Mouse (Mus musculus) layer of hippocampus, adult 8-10 months (tissue): Measurements from ENCODE around the gene Zfp668. TPM values are rescaled to one million over a fixed set of nuclear protein-coding genes. Genes with fewer than 3 reads are reported as not detected.
"Not testable (repeated sequence)": the region's sequence is repeated elsewhere in the genome, so short reads cannot be mapped to it uniquely, and the experiment has no call there.

Experiments
- DNase-seq, 2 experiments: peaks; one replicate each; pipeline ENCODE4 v3.0.0; 2022; ENCODE audit warnings: low spot score in 2 of 2
- total RNA-seq, 4 experiments: library from RNA; stranded (reverse); gene quantifications; 2 replicates each; pipeline ENCODE4 v1.2.4; 2022

Gene Zfp668
- total RNA-seq, 4 experiments from 2014 or later: 19.2 to 23.8 (median 22.9) TPM

DNA sequence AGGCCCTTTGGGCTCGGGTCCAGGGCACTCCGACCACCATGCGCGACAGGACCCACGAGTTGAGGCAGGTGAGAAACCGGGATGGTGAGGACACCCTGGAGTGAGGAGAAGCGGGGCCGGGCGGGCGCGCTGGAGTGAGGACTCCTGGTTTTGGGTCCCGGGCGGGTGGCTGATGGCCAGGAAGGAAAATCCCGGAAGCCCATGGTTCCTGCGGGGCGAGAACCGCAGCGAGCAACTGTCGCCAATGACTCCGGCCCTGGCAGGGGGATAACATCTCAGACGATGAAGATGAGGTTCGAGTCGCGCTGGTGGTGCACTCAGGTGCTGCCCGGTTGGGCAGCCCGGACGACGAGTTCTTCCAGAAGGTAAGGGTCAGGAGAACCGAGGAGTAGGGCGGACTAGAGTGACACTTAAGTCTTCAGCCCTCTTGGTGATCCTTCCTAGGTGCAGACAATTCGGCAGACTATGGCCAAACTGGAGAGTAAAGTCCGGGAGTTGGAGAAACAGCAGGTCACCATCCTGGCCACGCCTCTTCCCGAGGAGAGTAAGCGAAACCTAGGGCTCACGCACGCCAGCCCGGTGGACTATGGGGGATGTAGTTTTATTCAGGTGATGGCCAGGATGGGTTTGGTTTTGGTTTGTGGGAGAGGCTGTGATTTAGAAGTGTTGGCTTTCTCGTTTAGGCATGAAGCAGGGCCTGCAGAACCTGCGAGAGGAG, 34.5 kb downstream of the Zfp668 start:
- DNase-seq: peak; percentile 69 to 70

DNA sequence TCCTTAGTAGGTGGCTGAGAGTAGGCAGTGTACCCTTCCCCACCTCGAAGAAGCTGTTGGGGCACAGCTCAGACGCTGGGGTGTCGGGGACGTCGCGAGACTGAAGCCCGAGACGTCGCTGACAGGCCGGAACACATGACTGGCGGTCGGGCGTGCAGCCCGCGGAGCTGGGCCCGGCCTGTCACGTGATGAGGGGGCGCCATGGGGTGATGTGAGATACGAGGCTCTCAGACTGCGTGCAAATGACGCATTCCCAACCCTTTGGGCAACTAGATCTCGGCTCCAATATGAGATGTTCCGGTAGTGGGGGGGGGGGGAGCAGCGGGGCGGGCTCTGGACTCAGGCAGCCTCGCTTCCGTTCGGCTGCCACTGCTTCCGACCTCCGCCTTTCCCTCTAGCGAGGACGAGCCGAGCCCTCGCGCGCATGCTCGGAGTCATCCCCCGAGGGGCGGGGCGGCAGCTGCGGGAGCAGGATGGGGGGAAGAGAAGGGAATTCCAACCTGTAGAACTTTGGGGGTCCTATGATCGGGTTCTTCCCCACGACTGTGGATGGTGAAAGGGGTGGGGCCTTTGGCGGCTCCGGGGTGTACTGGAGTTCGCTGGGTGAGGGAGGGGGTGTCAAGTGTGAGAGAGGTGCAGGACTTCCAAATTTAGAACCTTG, 35.2 kb downstream of the Zfp668 start:
- DNase-seq: peak; percentile 96 to 97

DNA sequence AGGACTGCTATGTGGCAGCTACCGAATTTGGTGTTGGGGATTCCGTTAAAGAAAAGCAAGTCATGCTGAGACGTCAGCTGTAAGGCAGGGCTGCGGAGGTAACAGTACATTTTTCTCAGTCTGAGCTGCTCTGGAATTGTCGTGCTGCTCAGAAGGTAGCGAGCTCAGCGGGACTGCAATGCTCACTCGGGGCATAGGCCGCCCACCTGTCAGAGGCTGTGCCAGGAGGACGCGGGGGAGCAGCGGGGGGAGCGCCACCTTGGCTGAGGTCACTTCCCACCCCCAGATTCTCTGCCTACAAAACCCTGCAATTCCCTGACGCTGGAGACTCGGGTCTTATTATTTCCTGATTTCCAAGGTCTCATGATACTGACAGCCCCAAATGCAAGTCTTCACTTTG, 35.7 kb downstream of the Zfp668 start:
- DNase-seq: no peak

DNA sequence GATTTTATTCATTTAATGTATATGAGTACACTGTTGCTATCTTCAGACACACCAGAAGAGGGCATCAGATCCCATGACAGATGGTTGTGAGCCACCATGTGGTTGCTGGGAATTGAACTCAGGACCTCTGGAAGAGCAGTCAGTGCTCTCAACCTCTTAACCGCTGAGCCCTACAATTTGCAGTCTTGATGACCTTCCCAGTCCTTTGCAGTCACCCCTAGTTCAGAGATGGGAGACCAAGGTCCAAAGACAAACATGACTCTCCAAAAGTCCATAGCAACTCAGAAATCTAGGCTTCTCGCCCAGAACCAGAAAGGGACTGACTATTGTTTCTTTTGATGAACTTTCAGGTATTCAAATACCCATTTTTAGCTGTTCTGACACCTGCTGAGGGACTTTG, 36.6 kb downstream of the Zfp668 start:
- not testable (repeated sequence) for DNase-seq

DNA sequence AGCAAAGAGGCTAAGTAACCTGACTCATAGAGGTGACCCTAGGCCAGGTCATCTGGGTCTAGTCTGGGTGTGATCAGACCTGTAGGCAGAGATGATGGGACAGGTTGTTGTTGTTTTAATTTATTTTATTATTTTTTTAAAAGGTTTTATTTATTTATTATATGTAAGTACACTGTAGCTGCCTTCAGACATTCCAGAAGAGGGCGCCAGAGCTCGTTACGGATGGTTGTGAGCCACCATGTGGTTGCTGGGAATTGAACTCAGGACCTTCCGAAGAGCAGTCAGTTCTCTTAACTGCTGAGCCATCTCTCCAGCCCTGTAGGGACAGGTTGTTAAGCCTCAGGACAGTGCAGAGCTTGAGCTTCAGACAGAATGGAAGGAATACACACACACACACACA, 38.8 kb downstream of the Zfp668 start:
- not testable (repeated sequence) for DNase-seq

DNA sequence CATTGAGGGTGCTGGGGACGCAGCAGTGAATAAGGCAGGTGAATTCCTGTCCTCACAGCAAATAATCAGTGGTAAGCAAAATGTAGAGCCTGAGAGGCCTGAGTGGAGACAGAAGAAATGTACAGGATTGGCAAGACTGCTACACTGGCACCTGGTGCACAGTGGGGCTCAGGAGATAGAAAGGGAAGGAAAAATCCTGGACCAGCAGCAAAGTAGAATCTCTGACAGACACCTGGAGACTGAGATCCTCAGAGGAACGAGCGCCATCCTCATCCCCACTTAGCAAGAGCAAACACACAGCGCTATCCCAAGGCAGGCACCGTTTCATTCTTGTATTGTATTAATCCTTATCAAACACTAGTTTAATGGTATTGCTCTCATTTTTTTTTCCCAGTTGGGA, 39.2 kb downstream of the Zfp668 start:
- no peak for DNase-seq

DNA sequence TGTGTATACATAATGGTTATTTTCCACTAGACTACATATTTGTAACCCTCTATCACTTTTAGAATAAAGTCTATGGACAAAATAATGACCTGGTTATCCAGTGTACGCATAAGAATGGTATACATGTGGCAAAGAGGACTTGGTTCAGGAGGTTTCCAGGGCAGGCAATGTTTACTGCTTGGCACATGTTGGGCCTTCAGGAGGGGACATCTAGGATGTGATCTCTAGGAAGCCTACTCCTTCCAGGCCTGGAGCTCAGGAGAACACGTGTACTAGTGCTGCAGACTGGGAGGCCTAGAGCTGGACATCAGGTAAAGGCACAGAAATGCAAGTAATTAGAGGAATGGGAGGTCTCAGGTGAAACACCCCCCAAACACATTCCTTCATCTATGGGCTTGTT, 41.1 kb downstream of the Zfp668 start:
- no peak for DNase-seq

DNA sequence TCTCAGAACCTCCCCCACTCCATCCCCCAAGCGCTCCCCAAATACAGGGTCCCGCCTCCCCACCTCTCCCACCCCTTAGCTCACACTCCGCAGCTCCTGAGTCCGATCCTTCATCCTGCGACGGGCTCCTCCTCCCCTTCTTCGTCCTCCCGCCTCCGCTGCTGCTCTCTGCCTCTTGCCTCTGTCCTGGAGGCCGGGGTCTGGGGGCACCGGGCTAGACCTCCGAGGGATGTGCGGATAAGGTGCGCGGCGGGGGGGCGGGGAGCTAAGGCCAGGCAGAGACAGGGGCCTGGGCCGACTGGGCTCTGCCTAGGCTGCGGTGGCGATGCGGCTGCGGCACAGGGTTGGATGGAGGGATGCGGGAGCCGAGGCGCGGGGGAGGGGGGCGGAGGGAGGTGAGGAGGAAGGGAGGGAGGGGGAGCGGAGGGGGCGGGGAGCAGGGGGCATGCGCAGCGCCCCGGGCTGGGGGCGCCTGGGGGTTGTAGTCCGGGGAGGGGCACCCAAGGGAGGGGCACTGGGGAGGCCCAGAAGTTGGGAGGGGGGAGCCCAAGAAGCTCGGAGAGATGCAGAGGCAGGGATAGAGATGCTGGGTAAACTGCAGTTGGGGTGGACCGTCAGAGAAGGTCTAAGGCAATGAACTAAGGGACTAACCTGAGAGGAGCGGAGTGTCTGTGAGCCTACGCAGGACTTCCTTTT, 52.3 kb downstream of the Zfp668 start, which contains the start of the genes Stx4a and Stx1b:
TSS of gene Stx4a (plus strand) at position 119 of the 696 bp plus-strand sequence.
TSS of gene Stx1b (minus strand) at position 374 of the 696 bp plus-strand sequence.
- peak in 1 of 2 experiments; percentile 54 for DNase-seq

DNA sequence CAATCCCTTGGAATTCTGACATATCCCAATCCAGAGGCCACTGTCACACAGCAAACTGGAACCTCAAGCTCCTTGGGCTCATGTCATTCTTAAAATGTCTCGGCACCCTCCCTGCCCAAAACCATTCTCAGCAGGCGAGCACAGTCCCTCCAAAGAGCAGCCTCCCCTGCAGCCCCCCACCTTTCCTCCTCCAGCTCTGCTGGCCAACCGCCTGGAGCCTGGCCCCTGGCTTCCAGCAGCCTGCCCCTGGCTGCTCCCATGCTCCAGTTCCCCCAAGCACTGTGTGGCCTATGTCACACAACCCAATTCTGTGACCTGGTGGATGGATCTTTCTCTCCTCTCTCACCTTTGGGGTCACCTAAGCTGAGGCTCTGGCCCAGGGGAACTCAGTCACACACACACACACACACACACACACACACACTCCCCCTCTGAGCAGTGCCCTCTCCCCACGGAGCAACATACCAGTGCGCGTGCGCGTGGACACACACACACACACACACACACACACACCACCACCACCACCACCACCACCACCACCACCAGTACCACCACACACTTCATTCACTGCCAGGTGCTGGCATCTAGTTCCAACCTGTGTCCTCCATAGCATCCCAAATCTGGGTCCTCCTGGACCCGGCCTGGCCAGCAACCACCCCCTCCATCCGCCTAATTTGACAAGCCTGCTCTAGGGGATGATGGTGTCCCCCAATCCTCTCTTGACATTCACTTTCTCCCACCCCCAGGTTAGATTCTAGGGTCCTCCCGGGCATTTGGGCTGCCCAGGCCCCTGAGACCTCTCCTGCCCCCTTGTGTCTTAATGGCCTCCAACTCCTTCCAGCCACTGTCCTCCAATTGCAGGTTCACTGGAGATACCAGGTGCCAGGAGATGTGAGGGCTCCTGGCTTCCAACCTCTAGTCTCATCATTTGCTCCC, 53.1 kb downstream of the Zfp668 start:
- DNase-seq: no peak

DNA sequence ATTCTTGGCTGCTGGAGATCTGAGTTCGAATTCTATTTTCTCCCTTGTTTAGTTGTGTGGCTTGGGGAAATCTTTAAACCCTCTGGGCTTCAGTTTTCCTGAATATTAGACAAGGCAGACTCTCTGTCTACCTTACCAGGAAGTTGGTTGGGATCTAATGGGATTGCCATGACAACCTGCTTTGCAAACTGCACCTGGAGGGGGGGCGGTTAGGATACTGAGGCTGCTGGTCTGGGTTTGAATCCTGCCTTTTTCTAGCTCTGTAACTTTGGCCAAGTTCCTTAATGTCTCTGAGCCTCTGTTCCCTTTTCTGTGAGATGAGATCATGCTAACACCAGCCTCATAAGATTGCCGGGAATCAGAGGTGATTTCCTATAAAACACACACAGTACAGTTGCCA, 54.1 kb downstream of the Zfp668 start:
- DNase-seq: no peak

DNA sequence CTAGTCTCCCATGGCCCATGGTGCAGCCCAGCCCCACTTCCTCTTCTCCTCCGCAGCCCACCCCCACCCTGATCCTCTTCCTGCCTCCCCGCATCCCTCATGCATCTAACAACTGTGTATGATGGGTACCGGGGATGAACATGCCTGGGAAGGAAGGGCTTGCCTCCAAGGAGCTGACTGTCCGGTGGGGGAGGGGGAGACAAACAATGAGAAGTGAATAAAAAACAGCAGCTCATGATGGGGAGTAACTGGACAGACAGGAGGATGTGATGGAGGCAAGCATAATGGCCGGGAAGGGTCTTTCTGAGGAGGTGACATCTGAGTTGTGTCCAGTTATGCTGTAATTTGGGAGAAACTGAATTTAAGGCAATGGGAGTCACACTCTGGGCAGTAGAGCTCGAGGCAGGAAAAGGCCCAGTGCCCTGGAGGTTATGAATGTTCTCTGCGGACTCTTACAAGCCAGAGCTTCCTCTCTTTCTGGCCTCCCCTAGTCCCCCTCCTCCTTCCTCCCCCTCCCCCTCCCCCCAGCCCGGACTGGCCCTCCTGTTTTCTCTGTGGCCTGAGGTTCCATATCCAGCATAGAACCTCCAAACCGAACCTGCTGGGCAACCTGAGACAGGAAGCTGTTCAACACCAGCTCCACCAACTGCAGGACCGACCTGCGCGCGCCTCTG, 55.7 kb downstream of the Zfp668 start:
- DNase-seq: no peak

DNA sequence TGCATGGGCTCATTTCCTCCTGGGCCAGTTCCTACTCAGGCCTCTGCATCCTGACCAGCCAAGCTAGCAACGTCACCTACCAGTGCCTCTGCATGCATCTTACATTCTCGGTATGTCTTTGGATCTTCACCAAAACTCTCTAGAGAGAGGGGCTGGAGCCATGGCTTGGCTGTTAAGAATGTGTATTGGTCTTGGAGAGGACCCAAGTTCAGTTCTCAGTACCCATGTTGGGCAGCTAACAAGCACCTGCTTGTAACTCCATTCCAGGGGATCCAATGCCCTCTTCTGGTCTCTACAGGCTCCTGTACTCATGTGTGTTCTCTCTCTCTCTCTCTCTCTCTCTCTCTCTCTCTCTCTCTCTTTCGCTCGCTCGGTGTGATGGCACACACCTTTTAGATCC, 58.9 kb downstream of the Zfp668 start:
- DNase-seq: no peak

DNA sequence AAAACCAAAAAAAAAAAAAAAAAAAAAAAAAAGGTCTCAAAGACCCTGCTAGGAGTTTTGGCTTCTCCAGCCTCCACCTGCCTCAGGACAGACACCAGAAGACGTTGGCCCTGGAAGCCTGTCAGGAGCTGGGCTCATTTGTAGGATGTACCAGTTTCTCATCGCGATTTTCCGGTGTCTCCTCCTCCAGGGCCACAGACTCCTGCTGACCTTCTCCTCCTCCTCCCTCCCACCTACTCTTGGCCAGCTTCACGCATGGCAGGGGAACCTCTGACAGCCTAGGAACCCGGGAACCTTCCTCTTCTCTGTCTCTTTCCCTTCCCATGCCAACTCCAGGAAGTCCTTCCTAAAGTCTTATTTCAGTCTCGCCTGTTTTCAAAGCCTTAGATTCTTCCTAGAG, 59.6 kb downstream of the Zfp668 start:
- no peak for DNase-seq

DNA sequence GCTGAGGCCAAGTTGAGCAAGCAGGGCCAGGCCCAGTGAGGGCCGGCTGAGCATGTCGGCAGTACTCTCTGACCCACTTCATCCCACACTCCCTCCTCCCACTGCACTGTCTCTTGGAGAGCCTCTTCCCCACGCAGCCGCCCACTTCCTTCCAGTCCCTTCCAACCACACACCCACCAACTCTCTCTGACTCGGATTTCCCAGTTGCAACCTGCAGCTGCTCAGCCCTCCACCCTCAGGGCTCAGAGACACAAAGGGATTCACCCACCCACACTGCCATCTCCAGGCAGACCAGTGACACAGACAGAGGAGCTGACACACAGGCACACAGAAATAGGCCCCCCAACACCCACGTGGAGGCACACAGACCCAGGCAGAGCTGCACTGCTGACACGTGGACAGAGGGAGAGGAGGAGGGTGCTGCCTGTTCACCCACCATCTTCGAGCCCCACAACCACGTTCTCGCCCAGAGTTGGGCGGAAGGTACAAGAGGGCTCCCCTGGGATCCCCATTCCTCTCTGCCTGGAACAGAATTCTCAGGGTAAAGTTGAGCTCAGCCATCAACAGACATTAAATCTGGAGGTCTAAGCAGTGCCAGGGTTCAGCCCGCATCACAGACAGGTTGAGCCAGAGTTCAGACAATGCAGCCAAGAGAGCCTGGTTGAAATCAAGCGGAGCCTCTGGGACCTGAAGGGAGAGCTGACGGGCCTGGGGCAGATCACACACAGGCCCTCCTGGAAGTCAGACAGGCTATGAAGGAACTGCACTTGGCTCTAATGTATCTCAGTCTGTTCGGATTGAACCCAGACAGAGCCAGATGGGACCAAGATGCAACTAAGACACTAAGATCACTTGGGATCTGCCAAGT, 60.4 kb downstream of the Zfp668 start:
- peak; percentile 60 to 84 for DNase-seq

DNA sequence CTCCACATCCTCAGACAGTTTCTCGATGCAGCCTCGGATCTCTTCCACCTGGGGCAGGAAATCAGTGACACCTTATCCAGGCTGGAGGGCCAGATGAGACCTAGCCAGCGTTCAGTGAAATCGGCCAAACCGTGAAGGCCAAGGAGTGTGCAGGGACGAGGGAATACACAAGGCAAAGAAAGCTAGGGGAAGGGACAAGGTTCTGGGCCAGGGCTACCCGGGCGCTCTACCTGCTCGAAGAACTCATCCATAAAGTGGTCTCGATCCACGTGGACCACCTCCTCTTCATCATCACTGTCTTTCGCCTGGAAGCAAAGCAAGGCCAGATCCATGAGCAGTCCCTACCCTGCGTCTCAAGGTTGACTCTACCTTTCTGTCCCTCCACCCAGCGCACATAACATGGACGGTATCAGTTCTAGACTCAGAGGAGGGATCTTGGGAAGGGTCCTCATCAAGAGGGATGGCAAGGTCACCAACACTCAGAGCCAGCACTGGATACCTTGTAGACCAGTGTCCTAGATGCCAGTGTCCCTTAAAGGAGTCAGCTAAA, 61.4 kb downstream of the Zfp668 start:
- no peak for DNase-seq

DNA sequence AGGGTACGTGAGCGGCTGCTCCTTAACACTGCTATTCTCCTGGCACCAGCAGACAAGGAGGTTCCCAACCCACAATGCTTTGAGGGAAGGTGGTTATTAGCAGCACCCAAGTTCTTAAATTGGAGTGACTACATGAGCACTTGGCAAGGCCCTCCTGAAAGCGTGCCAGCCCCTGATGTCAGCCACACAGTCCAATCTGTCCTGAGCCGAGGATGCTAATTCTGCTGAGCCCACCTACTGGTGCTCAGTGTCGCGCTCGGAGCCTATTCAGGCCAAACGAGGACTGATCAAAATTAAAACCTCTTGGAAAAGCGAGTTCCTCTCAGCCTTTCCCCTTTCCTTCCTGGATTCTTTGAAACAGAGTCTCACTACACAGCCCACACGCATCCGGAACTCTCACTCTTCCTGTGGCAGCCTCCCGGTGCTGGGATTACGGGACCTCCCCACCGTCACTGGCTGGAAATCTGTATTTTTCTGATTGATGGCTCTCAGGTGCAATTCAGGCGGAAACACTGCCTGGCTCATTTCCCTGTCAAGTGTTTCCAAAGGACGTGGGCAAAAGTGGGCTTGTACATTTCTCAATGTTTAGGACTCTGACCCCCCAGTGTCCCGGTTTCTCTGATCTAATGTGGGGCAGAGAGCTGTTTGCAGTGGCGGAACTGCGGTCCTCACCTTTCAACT, 62.2 kb downstream of the Zfp668 start:
- DNase-seq: peak; percentile 77 to 83

DNA sequence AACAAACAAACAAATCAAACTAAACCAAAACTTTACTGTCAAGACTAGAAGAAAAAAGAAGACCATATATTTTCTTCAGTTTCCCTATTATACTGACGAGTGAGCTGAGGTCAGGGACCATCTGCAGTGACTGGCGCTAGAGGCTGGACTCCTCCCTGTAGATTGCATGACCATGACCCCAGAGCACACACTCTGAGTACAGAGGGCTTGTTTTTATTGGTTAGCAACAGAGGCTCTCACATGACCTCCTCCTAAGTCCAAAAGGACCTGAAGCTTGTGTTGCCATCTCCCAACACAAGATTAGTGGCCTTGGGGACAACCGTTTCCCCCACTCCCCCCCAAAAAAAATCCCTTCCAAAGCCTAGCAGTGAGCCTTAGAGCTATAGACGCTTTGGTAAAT, 62.8 kb downstream of the Zfp668 start:
- DNase-seq: no peak
